Mouse (Mus musculus) layer of hippocampus, adult 18-20 months (tissue): ENCODE data around the gene Spdye4c. TPM values are rescaled to one million over a fixed set of nuclear protein-coding genes. Genes with fewer than 3 reads are reported as not detected.

Experiments
- DNase-seq, 2 experiments: peaks; one replicate each; pipeline ENCODE4 v3.0.0; 2022; ENCODE audit warnings: low spot score in 2 of 2
- total RNA-seq, 2 experiments: library from RNA; stranded (reverse); gene quantifications; 2 replicates each; pipeline ENCODE4 v1.2.3; 2021

The Spdye4c gene
- total RNA-seq, 2 experiments from 2014 or later: not detected

DNA sequence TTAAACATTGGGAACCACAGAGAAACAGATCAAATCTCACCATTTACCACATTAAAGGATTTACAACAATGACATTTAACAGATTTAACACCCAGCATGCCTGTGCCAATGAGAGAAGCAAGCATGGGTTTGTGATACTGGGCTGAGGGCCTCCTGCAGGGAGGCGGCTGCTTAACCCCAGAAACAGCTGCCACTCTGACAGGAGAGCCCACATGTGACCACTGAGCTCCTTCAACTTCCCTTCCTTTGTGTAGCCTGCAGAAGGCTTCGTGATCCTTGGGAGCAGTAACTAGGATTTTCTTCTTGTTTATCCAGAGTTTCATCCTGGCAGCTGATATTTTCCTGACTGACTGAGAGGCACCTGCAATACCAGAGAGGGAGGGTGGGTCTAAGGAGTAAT lies 10.5 kb downstream of the Spdye4c start:
- no peak for DNase-seq

DNA sequence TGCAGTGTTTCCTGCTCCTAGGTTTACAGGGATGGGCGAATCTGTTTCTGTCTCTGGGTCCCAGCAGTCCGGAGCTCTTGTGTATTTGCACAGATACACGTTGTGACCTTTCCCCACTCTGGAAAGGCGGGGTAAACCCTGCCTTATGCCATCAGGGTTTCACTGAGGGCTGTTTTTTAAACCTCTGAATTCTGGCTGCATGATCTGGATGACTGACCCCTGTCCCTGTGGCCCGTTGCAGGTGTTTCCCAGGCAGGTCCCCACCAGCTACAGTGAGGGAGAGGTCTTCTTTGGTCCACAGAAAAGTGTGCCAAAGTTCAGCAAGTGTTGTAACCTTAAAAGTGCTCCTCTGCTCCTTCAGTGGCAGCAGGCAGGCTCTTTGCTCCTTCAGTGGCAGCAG lies 18.3 kb downstream of the Spdye4c start:
- DNase-seq: no peak

DNA sequence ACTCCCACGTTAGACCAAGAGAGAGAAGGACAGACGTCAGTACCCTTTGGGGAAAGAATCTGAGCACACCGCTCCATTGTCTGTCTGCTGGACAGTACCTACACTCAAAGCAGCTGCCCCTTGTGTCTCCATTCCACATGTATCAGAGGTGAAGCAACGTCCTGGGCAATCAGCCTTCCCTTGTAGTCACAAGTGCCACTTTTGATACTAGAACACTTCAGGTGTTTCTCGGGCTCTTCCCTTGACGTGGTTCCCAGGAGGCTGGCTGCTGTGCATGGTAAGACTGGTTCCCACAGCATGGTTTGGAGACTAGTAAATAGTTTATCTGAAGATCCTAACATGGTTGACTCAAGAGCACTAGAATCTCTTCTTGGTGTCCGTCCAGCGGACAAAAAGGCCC lies 20.2 kb downstream of the Spdye4c start:
- no peak for DNase-seq

DNA sequence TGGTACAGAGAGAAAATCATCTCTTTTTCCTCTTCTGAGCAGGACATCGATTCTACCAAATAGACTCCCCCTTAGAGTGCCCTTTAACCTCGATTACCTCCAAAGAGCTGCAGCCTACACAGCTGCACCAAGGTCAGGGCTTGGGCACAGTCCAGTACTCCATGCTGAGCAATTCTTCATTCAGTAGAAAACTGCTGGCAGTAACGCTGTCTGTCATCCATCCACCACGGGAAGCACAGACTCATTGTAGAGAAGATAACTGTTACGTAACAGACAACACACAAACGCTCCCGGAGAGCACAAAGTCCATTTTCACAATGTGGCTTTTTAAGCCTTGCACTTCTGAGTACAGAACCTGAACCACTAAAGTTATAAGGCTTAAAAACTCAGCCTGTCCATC lies 21.3 kb downstream of the Spdye4c start:
- DNase-seq: no peak

DNA sequence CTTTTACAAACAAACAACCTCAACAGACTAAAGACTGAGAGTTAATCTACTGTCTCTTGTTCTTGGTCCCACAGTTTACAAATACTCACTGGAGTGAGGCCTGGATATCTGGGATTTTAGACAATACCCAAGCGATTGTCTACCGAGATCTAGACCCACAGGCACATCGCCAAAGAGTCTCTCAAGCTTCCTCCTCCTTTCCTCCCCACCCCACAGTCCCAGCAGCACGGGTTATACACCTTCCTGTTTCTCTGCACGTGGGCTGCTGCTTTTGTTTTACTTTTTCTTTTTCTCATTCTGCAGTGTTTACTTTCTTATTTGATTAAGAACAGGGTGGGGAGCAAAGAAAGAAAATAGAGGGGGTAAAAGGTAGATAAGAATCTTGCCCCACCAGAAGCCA lies 22.4 kb downstream of the Spdye4c start:
- DNase-seq: no peak

DNA sequence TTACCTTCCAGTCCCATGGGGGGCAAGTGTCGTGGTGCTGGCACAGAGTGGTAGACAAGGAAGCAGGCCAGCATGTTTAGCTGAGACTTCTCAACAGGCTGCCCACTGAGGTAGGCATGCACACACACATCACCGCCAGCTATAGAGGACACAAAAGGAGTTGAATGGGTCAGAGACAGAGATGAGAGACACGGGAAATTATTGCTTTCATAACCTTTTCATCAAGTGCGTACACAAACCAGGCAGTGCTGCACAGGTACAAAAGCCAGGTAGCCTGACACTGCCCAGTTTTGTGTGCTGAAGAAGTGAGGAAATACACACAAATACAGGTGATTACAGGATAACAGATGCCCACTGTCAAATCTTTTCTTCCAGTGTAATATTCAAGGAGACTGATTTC lies 24.4 kb downstream of the Spdye4c start:
- DNase-seq: no peak

DNA sequence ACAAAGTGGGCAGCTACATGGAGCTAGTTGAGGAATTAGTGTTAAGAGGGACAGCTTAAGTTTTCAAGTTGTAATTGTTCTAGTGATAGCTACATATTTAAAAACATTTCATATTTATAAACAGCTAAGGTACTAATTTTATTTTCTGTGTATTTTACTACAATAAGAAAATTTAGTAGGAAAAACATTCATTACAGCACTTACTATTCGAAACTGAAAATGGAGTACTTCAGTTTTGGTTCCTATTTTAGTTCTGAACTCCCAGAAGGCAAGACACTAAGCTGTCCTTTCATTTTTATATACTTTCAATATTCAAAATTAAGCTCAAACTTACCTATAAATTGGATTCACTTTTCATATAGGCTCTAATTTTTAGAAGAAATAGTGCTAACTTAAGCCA lies 29.6 kb downstream of the Spdye4c start:
- DNase-seq: no peak

Other genes with a start within 250 kb of the Spdye4c start
- 10 to 100 TPM; 59.9 to 63.2 TPM for gene Anapc1, start 96.2 kb downstream of the Spdye4c start, total RNA-seq
- gene Mertk, start 107.7 kb downstream of the Spdye4c start, total RNA-seq: 10 to 100 TPM; 33.9 to 36.7 TPM
- 10 to 100 TPM; 31.8 to 37.8 TPM for gene Tmem87b, start 226.9 kb downstream of the Spdye4c start, total RNA-seq